Mouse (Mus musculus): ENCODE data around the gene Gm5728.
"Not testable (repeated sequence)": the region's sequence is repeated elsewhere in the genome, so short reads cannot be mapped to it uniquely, and the experiment has no call there.

Gm5728 gene

DNA sequence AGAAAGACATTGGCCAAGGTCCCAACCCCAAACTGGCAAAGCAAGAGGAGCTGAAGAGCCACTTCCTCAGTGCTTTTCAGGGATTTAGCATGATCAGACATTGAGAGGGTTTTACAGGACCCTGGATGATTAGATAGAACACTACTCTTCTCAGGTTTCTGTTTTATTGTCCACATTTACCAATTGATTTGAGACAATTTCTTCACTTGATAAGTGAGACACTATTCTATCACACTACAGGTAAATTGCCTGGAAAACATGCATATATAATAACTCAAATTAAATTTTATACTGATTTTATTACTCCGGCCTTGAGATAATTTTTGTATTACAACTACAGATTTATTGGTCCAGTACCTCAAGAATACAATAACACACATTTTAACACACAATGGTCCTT is at the start of gene Gm5728:
Gene Gm5728, minus strand, starts transcription at position 101 of the 400 bp plus-strand sequence.
- not testable (repeated sequence) for DNase-seq

DNA sequence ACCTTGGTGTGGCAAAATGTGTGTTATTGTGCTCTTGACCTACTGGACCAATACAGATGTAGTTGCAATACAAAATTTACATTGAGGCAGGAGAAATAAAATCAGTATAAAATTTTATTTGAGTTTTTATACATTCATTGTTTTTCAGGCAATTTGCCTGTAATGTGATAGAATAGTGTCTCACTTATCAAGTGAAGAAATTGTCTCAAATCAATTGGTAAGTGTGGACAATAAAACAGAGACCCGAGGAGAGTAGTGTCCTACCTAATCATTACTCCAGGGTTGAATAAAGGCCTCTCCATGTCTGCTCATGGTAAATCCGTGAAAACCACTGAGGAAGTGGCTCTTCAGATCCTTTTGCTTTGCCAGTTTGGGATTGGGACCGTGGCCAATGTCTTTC is 42.4 kb upstream of the Gm5728 start, which contains the start of gene Vmn1r100:
Gene Vmn1r100, plus strand, starts transcription at position 301 of the 400 bp plus-strand sequence.
- DNase-seq = not testable (repeated sequence)

DNA sequence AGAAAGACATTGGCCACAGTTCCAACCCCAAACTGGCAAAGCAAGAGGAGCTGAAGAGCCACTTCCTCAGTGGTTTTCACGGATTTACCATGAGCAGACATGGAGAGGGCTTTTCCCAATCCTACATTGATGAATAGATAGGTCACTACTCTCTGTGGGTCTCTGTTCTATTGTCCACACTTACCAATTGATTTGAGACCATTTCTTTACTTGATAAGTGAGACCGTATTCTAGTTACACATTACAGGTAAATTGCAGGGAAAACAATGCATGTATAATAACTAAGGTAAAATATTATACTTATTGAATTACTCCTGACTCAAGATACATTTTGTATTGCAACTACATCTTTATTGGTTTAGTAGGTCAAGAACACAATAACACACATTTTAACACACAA is 41.2 kb downstream of the Gm5728 start, which contains the start of gene Gm4133:
Gene Gm4133, minus strand, starts transcription at position 101 of the 400 bp plus-strand sequence.
- DNase-seq = not testable (repeated sequence)
